Mouse (Mus musculus): ENCODE results near the gene Tlr3. TPM values are rescaled to one million over a fixed set of nuclear protein-coding genes. Genes with fewer than 3 reads are reported as not detected.

Gene Tlr3
- polyA plus RNA-seq, 1 experiment from 2014 or later, result 4.9 TPM

DNA sequence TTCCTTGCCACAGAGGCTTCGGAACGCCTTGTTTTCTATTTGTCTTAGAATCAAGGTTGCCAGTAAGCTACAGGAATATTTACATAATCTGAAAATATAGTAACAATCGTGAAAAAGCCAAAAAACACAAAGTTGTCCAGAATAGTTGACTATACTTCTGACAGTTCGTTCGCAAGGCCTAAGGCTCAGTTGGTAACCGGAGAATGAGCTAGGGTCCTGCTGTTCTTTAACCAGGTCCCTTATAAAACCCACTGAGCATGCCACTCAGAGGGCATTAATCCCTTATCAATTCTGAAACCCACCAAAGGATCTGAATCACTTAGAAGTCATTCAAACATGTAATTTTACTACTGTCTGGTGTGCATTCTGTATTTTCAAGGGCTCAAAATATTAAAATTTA is 55.1 kb downstream of the Tlr3 start:
- ChIA-PET CTCF (interaction anchor here (1.2 to 2.2 kb wide), 4 partner anchors 9 to 580 kb away, joined by 3 to 11 read pairs (median 6); no protein-coding TSS in a partner anchor), POLR2A (no interaction called here)
- no peak for TF ChIP-seq CTCF (IDR thresholded peaks at IDR 0.05)
- ATAC-seq, result no peak
- DNase-seq (ENCODE audit: low read depth, low spot score), result no peak
- in situ Hi-C loops (cut with MboI; ENCODE audit: low pct_unique_long_range_greater_than_20kb), result no loop called here
- H3K27me3 ChIP-seq, result no peaks in the 10 kb centered on the region

Other genes with a start within 250 kb of the Tlr3 start
- gene F11, start 149.0 kb downstream of the Tlr3 start, polyA plus RNA-seq (2021), result not detected
- not detected for gene Klkb1, start 116.2 kb downstream of the Tlr3 start, polyA plus RNA-seq (2021)
- 0.03 TPM for gene Gm45753, start 102.6 kb downstream of the Tlr3 start, polyA plus RNA-seq (2021)
- gene Cyp4v3, start 77.9 kb downstream of the Tlr3 start, polyA plus RNA-seq (2021), result 7.9 TPM
- gene Fam149a, start 28.8 kb downstream of the Tlr3 start, polyA plus RNA-seq (2021), result 53.1 TPM
- 17.3 TPM for gene Sorbs2, start 96.7 kb upstream of the Tlr3 start, polyA plus RNA-seq (2021)